Mouse (Mus musculus) heart, adult 2 months (tissue): ENCODE measurements at regions not wholly inside any gene's neighbourhood (a gene's known extent, or its start where the extent isn't known, plus 50 kb on each side); places are given as distances from the start of the nearest gene placed in this dataset.

ENCODE experiments used
- CTCF ChIP-seq: fragments of 200-600 bp; IDR thresholded peaks from 2 replicates; pipeline ENCODE4 v1.8.1; 2022; ENCODE audit warnings: antibody characterized with exemption, mild to moderate bottlenecking, moderate library complexity
- EP300 ChIP-seq: fragments of 200-500 bp; IDR thresholded peaks from 2 replicates; pipeline ENCODE4 v1.6.1; 2011; ENCODE audit warnings: low read depth, low read length, control low read depth; ENCODE audit not compliant: insufficient read depth
- POLR2A ChIP-seq: fragments of 200-500 bp; IDR thresholded peaks from 2 replicates; pipeline ENCODE4 v1.6.1; 2011; ENCODE audit warnings: mild to moderate bottlenecking, low read depth, low read length, control low read depth; ENCODE audit not compliant: insufficient read depth

DNA sequence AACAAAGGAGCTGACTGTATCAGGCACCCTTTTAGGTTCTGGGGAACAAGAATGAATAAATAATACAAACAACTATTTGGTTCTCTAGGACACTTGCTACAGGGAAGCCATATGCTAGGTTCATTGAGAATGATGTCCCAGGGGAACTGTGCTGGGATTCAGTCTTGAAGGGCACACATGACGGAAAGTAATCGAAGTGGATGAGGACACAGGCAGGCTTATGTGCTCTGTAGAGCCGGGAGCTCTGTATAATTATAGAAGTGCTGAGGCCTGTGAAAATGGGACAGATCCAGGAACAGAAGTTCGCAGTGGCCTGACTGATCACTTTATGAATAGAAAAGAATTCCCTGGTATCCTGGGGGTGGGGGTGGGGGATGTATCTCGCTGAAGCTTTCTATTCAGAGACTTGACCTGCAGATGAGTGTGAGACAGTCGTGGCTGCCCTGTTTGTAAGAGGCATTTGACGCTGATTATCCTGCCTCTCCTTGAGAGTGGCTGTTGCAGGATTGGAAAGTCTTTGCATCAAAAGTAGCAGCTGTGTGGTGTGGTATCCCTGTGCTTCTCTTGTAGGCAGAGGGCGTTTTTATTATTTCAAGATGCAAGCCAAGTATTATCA, 700.2 kb downstream of the Slc4a3 start:
- TF ChIP-seq CTCF (no peak), EP300 (no peak), POLR2A (no peak)
